Mouse (Mus musculus): Measurements from ENCODE around the gene Krtap19-4. TPM values are rescaled to one million over a fixed set of nuclear protein-coding genes. Genes with fewer than 3 reads are reported as not detected.

Krtap19-4 gene
- not detected in 2 replicates for polyA plus RNA-seq (2014; fragmentation: Nextera tagmentation; extraction: Ambion mirVana)

DNA sequence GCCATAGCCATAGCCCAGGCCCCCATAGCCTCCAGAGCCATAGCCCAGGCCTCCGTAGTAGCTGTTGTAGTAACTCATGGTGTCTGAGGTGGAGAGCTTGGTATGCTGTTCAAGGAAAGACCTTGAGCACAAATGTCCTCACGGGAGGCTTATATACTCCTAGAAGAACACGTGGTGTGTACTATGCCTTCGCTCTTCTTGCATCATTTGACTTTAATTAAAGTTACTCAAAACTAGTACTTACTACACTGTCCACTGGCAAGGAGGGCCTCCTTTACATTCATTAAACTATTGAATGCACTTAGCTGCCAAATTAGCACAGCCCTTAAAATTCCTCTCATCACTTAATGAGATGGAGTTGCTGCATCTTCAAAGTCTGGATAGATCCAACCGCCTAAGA is at the start of gene Krtap19-4:
Gene Krtap19-4, minus strand, starts transcription at position 101 of the 400 bp plus-strand sequence.
- Histone ChIP-seq H3K9ac (ENCODE audit: low read length) (no peak within 1 kb of the TSS), H3K9me3 (ENCODE audit: control insufficient read depth, low read length) (no peaks in the 10 kb centered on the region), H3K27me3 (ENCODE audit: control insufficient read depth, insufficient read depth, low read length) (no peaks in the 10 kb centered on the region), H3K4me2 (ENCODE audit: low read depth, severe bottlenecking) (no peak within 1 kb of the TSS), H3K4me1 (ENCODE audit: control insufficient read depth, insufficient read depth, low read length) (no peaks in the 10 kb centered on the region), H3K4me3 (ENCODE audit: low read depth, low read length) (no peak within 1 kb of the TSS), H3K27ac (replicated peaks; ENCODE audit: low read depth, low read length) (no peak within 1 kb of the TSS), H3K36me3 (ENCODE audit: control insufficient read depth, insufficient read depth, low read length) (no peaks in the 10 kb centered on the region)
- DNase-seq (ENCODE audit: low spot score) (no peak), ATAC-seq (ENCODE audit: insufficient number of reproducible peaks, low FRiP score, low TSS enrichment, low read depth) (no peak)
- WGBS = 90% methylated on average over 5 of the region's 5 CpGs

DNA sequence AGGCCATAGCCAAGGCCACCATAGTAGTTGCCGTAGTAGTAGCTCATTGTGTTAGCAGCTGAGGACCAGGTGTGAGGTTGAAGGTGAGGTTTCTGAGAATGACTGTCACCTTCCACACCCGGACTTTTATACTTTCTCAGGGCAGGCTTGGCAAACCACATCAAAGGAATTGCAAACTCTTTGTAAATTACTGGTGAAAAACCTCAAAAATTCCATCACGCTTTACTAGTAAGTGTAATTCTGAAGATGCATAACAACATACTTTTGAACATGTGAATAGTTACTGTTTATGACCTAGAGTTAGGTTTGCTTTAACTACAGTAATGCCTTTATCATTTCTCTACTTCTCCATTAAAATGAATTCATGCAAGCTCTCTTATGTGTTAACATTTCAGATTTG is 47.3 kb upstream of the Krtap19-4 start, which contains the start of gene Krtap19-9b:
Gene Krtap19-9b, minus strand, starts transcription at position 101 of the 400 bp plus-strand sequence.
- Histone ChIP-seq H3K27me3 (ENCODE audit: control insufficient read depth, insufficient read depth, low read length) (no peaks in the 10 kb centered on the region), H3K27ac (replicated peaks; ENCODE audit: low read depth, low read length) (no peak within 1 kb of the TSS), H3K4me3 (ENCODE audit: low read depth, low read length) (no peak within 1 kb of the TSS), H3K9me3 (ENCODE audit: control insufficient read depth, low read length) (no peaks in the 10 kb centered on the region), H3K4me1 (ENCODE audit: control insufficient read depth, insufficient read depth, low read length) (no peaks in the 10 kb centered on the region), H3K4me2 (ENCODE audit: low read depth, severe bottlenecking) (no peak within 1 kb of the TSS), H3K9ac (ENCODE audit: low read length) (no peak within 1 kb of the TSS), H3K36me3 (ENCODE audit: control insufficient read depth, insufficient read depth, low read length) (no peaks in the 10 kb centered on the region)
- DNase-seq (ENCODE audit: low spot score) (no peak), ATAC-seq (ENCODE audit: insufficient number of reproducible peaks, low FRiP score, low TSS enrichment, low read depth) (no peak)
- 86% methylated on average over 3 of the region's 3 CpGs for WGBS

DNA sequence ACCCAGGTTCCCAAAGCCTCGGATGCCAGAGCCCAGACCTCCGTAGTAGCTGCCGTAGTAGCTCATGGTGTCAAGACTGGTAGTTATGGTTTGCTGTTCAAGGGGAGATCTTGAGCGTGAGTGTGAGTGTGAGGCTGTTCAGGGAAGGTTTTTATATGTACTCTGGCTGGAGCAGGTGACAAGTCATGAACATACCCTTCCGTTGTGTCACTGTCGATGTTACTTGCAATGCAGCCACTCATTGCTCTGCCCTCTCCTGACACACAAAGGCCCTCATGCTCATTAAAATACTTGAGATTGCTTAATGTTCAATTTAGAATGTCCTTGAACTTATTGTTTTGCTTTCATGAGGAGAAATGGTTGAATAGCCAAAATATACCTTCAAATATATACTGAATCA is 11.5 kb upstream of the Krtap19-4 start, which contains the start of gene Krtap19-5:
Gene Krtap19-5, minus strand, starts transcription at position 101 of the 400 bp plus-strand sequence.
- DNase-seq (ENCODE audit: low spot score) (no peak), ATAC-seq (ENCODE audit: insufficient number of reproducible peaks, low FRiP score, low TSS enrichment, low read depth) (no peak)
- H3K36me3 ChIP-seq (ENCODE audit: control insufficient read depth, insufficient read depth, low read length) = no peaks in the 10 kb centered on the region
- 92% methylated on average over 6 of the region's 6 CpGs for WGBS
- H3K9me3 ChIP-seq (ENCODE audit: control insufficient read depth, low read length) = no peaks in the 10 kb centered on the region
- H3K27me3 ChIP-seq (ENCODE audit: control insufficient read depth, insufficient read depth, low read length) = no peaks in the 10 kb centered on the region
- no peak within 1 kb of the TSS for H3K9ac ChIP-seq (ENCODE audit: low read length)
- no peak within 1 kb of the TSS for H3K4me2 ChIP-seq (ENCODE audit: low read depth, severe bottlenecking)
- H3K4me3 ChIP-seq (ENCODE audit: low read depth, low read length) = no peak within 1 kb of the TSS
- no peak within 1 kb of the TSS for H3K27ac ChIP-seq (replicated peaks; ENCODE audit: low read depth, low read length)
- no peaks in the 10 kb centered on the region for H3K4me1 ChIP-seq (ENCODE audit: control insufficient read depth, insufficient read depth, low read length)

DNA sequence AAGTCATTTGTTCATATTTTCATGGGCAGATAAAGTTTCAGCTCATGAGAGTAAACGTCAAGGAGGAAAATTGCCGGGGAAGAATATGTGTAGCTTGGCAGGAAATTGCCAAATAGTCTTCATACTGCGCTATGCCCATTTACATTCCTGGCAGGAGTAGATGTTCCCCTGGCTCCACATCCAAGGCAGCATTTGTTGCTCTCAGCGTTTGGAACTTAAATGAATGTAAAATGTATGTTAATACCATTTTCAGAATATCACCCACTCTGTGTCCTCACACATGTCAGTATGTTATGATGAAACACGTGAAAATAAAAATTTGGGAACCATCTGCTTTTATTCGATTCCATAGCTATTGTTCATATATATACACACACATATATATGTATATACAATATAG is 2.0 kb upstream of the Krtap19-4 start:
- Histone ChIP-seq H3K27ac (replicated peaks; ENCODE audit: low read depth, low read length) (no peak overlapping the region), H3K4me3 (ENCODE audit: low read depth, low read length) (no peak overlapping the region), H3K36me3 (ENCODE audit: control insufficient read depth, insufficient read depth, low read length) (no peaks in the 10 kb centered on the region), H3K4me2 (ENCODE audit: low read depth, severe bottlenecking) (no peak overlapping the region), H3K9me3 (ENCODE audit: control insufficient read depth, low read length) (no peaks in the 10 kb centered on the region), H3K4me1 (ENCODE audit: control insufficient read depth, insufficient read depth, low read length) (no peaks in the 10 kb centered on the region), H3K9ac (ENCODE audit: low read length) (no peak overlapping the region), H3K27me3 (ENCODE audit: control insufficient read depth, insufficient read depth, low read length) (no peaks in the 10 kb centered on the region)
- ATAC-seq (ENCODE audit: insufficient number of reproducible peaks, low FRiP score, low TSS enrichment, low read depth) (no peak), DNase-seq (ENCODE audit: low spot score) (no peak)
- 91% methylated on average over 6 of the region's 6 CpGs for WGBS

DNA sequence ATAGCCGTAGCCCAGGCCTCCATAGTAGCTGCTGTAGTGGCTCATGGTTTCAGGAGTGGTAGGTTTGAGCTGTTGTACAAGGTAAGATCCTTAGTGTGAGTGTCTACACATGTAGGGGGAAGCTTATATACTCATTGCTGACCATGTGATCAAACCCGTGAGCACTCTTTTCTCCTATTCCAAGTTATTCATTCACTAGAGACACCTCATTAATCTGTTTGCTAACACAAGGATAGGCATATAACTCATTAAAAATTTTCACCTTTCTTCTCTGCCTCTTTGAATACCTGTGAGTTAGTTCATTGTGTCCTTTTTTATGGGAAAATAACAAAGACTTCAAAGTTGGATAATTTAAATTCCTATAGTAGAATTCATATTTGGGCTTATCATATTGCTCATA is 7.0 kb downstream of the Krtap19-4 start, which contains the start of gene Krtap19-3:
Gene Krtap19-3, minus strand, starts transcription at position 101 of the 400 bp plus-strand sequence.
- ATAC-seq (ENCODE audit: insufficient number of reproducible peaks, low FRiP score, low TSS enrichment, low read depth) (no peak), DNase-seq (ENCODE audit: low spot score) (no peak)
- Histone ChIP-seq H3K4me3 (ENCODE audit: low read depth, low read length) (no peak within 1 kb of the TSS), H3K27ac (replicated peaks; ENCODE audit: low read depth, low read length) (no peak within 1 kb of the TSS), H3K36me3 (ENCODE audit: control insufficient read depth, insufficient read depth, low read length) (no peaks in the 10 kb centered on the region), H3K4me1 (ENCODE audit: control insufficient read depth, insufficient read depth, low read length) (no peaks in the 10 kb centered on the region), H3K4me2 (ENCODE audit: low read depth, severe bottlenecking) (no peak within 1 kb of the TSS), H3K27me3 (ENCODE audit: control insufficient read depth, insufficient read depth, low read length) (no peaks in the 10 kb centered on the region), H3K9ac (ENCODE audit: low read length) (no peak within 1 kb of the TSS), H3K9me3 (ENCODE audit: control insufficient read depth, low read length) (no peaks in the 10 kb centered on the region)
- 88% methylated on average over 2 of the region's 2 CpGs for WGBS

DNA sequence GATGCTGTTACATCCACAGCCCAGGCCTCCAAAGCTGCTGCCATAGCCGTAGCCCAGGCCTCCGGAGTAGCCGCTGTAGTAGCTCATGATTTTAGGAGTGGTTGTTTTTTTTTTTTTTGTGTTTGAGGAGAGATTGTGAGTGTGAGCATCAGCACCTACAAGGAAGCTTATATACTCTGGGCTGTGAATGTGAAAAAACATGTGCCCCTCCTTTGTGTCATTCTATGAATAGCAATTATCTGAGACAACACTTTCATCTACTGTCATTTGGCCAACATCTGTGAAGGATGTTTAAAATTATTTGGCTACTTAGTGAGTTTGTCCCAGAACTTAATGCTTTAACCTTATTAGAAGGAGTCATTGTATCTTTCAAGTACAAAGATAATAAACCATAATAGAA is 10.7 kb downstream of the Krtap19-4 start, which contains the start of gene Krtap19-2:
Gene Krtap19-2, minus strand, starts transcription at position 101 of the 400 bp plus-strand sequence.
- 90% methylated on average over 3 of the region's 3 CpGs for whole genome bisulfite sequencing
- no peaks in the 10 kb centered on the region for H3K4me1 ChIP-seq (ENCODE audit: control insufficient read depth, insufficient read depth, low read length)
- H3K27ac ChIP-seq (replicated peaks; ENCODE audit: low read depth, low read length) = no peak within 1 kb of the TSS
- no peak within 1 kb of the TSS for H3K4me3 ChIP-seq (ENCODE audit: low read depth, low read length)
- no peak for DNase-seq (ENCODE audit: low spot score)
- H3K9me3 ChIP-seq (ENCODE audit: control insufficient read depth, low read length) = no peaks in the 10 kb centered on the region
- no peak for ATAC-seq (ENCODE audit: insufficient number of reproducible peaks, low FRiP score, low TSS enrichment, low read depth)
- no peaks in the 10 kb centered on the region for H3K27me3 ChIP-seq (ENCODE audit: control insufficient read depth, insufficient read depth, low read length)
- H3K4me2 ChIP-seq (ENCODE audit: low read depth, severe bottlenecking) = no peak within 1 kb of the TSS
- no peak within 1 kb of the TSS for H3K9ac ChIP-seq (ENCODE audit: low read length)
- H3K36me3 ChIP-seq (ENCODE audit: control insufficient read depth, insufficient read depth, low read length) = no peaks in the 10 kb centered on the region

DNA sequence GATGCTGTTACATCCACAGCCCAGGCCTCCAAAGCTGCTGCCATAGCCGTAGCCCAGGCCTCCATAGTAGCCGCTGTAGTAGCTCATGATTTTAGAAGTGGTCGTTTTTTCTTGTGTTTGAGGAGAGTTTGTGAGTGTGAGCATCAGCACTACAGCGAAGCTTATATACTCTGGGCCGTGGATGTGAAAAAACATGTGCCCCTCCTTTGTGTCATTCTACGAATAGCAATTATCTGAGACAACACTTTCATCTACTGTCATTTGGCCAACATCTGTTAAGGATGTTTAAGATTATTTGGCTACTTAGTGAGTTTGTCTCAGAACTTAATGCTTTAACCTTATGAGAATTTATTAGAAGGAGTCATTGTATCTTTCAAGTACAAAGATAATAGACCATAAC is 15.6 kb downstream of the Krtap19-4 start, which contains the start of gene Krtap19-1:
Gene Krtap19-1, minus strand, starts transcription at position 101 of the 400 bp plus-strand sequence.
- no peaks in the 10 kb centered on the region for H3K36me3 ChIP-seq (ENCODE audit: control insufficient read depth, insufficient read depth, low read length)

DNA sequence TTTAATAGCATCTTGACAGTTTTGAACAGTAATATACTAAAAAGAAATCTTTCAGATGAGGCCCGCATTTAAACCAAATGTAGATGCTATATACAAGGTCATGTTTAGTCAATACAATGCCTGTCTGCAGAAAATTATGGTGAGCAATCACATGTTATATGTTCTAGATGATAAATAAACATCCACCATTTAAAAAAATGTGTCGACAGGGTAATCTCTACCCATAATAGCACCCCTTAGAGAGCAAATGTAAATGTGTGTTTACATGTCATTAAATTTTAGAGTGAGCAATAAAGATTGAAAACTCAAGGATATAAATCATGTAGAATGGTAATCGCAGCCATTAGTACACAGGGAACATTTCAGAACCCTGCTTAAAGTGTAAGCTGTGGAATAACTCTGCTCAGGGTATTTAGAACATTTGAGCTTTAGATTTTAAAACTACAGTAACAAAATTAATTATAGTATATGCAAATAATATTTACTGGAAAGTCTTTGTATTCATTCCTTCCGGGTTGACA is 19.9 kb downstream of the Krtap19-4 start:
- no peak overlapping the region for H3K9ac ChIP-seq (ENCODE audit: low read length)
- no peaks in the 10 kb centered on the region for H3K36me3 ChIP-seq (ENCODE audit: control insufficient read depth, insufficient read depth, low read length)
- no peaks in the 10 kb centered on the region for H3K9me3 ChIP-seq (ENCODE audit: control insufficient read depth, low read length)
- no peaks in the 10 kb centered on the region for H3K27me3 ChIP-seq (ENCODE audit: control insufficient read depth, insufficient read depth, low read length)
- H3K4me2 ChIP-seq (ENCODE audit: low read depth, severe bottlenecking) = no peak overlapping the region
- no peaks in the 10 kb centered on the region for H3K4me1 ChIP-seq (ENCODE audit: control insufficient read depth, insufficient read depth, low read length)
- ATAC-seq (ENCODE audit: insufficient number of reproducible peaks, low FRiP score, low TSS enrichment, low read depth) = 0 out of 2 replicates have a peak, but pooled peaks have one; percentile 47
- no peak overlapping the region for H3K27ac ChIP-seq (replicated peaks; ENCODE audit: low read depth, low read length)
- DNase-seq (ENCODE audit: low spot score) = no peak
- WGBS = 71% methylated on average over 4 of the region's 4 CpGs
- H3K4me3 ChIP-seq (ENCODE audit: low read depth, low read length) = no peak overlapping the region

More for the DNA sequence above, 15.6 kb downstream of the Krtap19-4 start, which contains the start of gene Krtap19-1:
- Histone ChIP-seq H3K27ac (replicated peaks; ENCODE audit: low read depth, low read length) (no peak within 1 kb of the TSS), H3K9ac (ENCODE audit: low read length) (no peak within 1 kb of the TSS), H3K27me3 (ENCODE audit: control insufficient read depth, insufficient read depth, low read length) (no peaks in the 10 kb centered on the region), H3K9me3 (ENCODE audit: control insufficient read depth, low read length) (no peaks in the 10 kb centered on the region), H3K4me1 (ENCODE audit: control insufficient read depth, insufficient read depth, low read length) (no peaks in the 10 kb centered on the region), H3K4me2 (ENCODE audit: low read depth, severe bottlenecking) (no peak within 1 kb of the TSS), H3K4me3 (ENCODE audit: low read depth, low read length) (no peak within 1 kb of the TSS)
- ATAC-seq (ENCODE audit: insufficient number of reproducible peaks, low FRiP score, low TSS enrichment, low read depth) (no peak), DNase-seq (ENCODE audit: low spot score) (no peak)
- 88% methylated on average over 6 of the region's 6 CpGs for WGBS
